Mouse (Mus musculus) lung, adult 2 months (tissue): Measurements from ENCODE around the gene Arhgdib.

Experiments
- CTCF ChIP-seq: fragments of 200-500 bp; IDR thresholded peaks from 2 replicates; pipeline ENCODE4 v1.5.1; 2011; ENCODE audit warnings: mild to moderate bottlenecking, low read length, control low read depth; ENCODE audit not compliant: insufficient read depth
- POLR2A ChIP-seq: fragments of 200-500 bp; IDR thresholded peaks from 2 replicates; pipeline ENCODE4 v1.6.1; 2011; ENCODE audit warnings: low read depth, mild to moderate bottlenecking, control low read depth, low read length, borderline replicate concordance; ENCODE audit errors: extremely low read depth

DNA sequence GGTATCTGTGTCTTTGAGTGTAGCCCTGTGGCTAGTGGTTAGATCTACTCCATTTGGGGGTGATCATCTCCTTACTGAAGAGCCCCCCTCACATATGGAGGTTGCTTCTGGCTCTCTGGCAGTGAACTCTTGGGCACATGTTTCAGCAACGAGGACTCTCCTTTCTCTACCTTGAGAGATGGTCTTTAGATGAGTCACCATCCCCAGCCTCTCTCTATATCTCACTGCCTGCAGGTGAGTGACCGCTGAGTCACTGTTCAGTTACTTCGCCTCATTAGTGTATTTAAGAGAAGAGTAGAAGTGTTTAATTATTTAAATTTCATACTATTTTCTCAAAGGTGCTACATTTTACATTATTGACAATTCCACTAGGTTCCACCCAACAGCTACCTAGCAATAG is 4.6 kb downstream of the Arhgdib start:
- no peak for TF ChIP-seq CTCF
- no peak for TF ChIP-seq POLR2A
